Mouse (Mus musculus) thymus, postnatal 10 days (tissue): ENCODE results near the gene Olfr912.

Experiments
- DNase-seq, 2 experiments: peaks; one replicate each; pipeline ENCODE4 v3.0.0; 2021; ENCODE audit warnings: low spot score in 2 of 2

Olfr912 gene

DNA sequence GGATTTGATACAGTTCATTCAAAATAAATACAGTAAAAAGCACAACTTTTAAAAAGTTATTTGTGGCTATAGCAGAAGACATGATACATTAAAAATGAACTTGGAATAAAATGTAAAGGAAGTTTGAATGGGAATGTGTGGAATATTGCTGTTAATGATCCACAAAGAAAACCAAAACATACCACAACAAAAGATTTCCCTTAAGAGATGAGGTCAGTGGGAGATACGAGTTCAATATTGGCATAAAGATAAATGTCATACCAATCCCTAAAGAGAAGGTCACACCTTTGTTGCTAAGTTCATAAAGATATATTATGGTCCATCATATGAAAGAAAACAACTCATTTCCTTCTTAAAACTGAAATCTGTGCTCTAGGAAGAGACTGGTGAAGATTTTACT is at the start of gene Olfr912:
Gene Olfr912, plus strand, starts transcription at position 301 of the 400 bp plus-strand sequence.
- DNase-seq: no peak

- DNase-seq: no peak
Observed at GRCm38 (mm10) chr9:38537549-38537948, 42.4 kb upstream of the Olfr912 start, which contains the start of gene Olfr910. Gene Olfr910 (plus strand): TSS chr9:38537849.

GRCm38 (mm10) chr9:38591056-38591455 is 11.1 kb downstream of the Olfr912 start:
- no peak for DNase-seq

GRCm38 (mm10) chr9:38592459-38592858 is 12.5 kb downstream of the Olfr912 start, which contains the start of gene Olfr913:
Gene Olfr913 (plus strand): TSS chr9:38592759.
- DNase-seq: no peak

DNA sequence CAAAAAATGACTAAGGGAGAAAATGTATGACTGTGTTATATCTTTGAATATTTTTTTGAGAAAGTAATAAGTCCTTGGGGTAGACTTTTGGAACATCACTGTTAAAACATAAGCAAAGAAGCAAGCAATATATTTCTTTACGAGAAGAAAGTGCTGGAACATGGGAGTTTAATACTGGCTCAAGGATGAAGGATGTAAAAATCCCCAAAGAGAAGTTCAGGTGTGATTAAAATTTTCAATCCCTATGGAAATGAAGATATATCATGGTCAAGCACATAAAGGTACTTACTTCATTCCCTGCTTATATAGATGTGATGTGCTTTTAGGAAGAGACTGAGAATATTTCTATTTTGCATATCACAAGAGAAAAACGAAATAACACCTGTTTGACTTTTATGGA is 24.8 kb downstream of the Olfr912 start, which contains the start of gene Olfr914:
Gene Olfr914, plus strand, starts transcription at position 301 of the 400 bp plus-strand sequence.
- DNase-seq: no peak

DNA sequence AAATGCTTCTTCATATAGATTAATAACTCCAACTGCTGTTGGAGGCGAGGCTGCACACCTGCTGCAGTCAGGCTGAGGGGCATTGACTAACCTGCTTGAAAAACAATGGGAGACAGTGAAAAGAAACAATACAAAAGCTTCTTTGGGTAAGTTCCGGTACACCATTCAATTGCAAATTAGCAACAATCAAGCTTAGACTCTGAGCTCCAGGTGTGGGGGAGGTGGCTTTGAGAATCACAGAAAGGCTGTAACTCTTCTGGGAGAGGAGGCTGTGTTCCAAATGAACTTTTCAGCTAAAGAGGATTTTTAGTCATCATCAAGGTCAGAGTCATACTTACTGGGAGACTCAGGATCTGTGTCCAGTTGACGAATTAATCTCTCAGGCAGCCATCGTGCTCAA is 52.4 kb downstream of the Olfr912 start:
- DNase-seq: no peak
